Mouse (Mus musculus) heart, postnatal 0 days (tissue): ENCODE data around the gene Golt1a.

Source experiments
- CTCF ChIP-seq: IDR thresholded peaks from 2 replicates; pipeline ENCODE4 v1.5.1; 2016; ENCODE audit warnings: antibody characterized with exemption, control low read depth, low read depth
- EP300 ChIP-seq: IDR thresholded peaks from 2 replicates; pipeline ENCODE4 v1.6.1; 2016; ENCODE audit warnings: antibody characterized with exemption, low read depth

DNA sequence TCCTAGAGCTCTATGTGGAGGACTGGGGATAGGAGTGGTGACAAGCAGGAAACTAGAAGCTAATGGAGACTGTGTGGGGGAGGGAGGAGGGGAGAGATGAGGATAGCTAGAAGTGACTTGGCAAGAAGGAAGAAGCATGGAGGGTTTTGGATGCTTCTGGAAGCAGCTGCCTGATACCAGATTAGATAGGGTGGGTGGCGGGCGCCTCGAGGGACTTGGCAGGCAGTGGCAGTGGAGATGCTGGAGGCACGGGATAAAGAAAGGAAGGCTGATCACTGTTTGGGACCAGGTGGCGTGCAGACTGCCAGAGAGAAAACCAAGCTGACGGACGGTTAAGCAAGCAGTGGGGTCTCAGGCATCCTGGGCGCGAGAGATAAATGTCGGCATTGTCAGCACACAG is 2.3 kb downstream of the Golt1a start:
- TF ChIP-seq CTCF (no peak), EP300 (no peak)
